Mouse (Mus musculus) lung, postnatal 36 days (tissue): ENCODE results near the gene Tm4sf20.

Experiments
- DNase-seq: peaks from one replicate; pipeline ENCODE4 v3.0.0; 2022; ENCODE audit warnings: mixed read lengths

Tm4sf20 gene

DNA sequence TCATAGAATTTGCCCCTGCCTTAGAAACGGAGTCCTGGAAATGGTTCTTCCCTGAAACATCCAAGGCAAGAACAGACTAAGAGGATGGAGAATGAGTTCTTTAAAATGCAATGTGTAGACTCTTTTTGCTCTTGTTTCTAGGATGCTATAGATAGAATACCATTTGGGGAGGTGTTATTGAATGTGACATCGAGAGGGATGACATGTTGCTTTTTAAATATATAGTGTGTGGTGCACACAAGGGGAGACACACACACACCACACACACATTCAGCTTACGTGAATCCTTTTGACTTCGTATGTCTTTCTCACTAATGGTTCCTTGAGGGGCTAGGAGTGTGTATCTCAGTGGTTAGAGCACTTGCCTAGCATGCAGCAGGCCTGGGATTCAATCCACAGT, 7.0 kb upstream of the Tm4sf20 start:
- DNase-seq = no peak

DNA sequence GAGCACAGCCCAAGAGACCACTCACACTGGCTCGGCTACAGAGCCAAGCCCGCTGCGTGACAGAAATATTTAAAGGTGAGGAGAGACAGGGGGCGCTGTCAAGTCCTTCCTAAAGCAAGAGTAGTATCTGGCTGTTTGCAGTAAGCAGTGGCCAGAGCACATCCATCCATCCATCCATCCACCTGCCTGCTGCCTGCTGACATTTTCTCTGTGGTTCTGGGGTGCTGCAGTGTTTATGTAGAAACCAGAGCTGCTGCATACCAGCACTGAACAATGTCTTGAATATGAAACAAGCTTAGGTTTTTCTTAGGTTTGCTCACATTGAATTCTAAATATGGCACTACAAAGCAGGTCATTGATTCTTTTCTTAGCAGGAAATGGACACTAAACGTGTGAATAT, 4.9 kb upstream of the Tm4sf20 start:
- no peak for DNase-seq

DNA sequence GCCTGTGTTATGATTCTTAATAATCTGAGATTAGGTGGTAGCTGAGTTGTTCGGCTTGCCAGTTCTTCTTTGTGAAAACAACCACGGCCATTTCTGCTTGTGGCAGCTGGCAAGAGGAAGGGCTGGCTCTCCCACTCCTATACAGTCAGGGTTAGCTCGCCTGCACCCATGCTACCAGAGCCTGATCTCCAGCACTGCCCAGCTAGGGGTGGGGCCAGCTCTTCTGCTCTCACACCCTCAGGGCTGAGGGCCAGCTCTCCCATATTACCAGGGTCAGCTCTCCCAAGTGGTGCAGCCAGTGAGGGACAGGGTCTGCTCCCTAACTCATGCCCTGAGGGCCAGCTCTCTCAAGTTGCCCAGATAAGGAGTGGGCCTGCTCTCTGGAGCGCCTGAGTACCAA, 4.2 kb upstream of the Tm4sf20 start:
- no peak for DNase-seq

DNA sequence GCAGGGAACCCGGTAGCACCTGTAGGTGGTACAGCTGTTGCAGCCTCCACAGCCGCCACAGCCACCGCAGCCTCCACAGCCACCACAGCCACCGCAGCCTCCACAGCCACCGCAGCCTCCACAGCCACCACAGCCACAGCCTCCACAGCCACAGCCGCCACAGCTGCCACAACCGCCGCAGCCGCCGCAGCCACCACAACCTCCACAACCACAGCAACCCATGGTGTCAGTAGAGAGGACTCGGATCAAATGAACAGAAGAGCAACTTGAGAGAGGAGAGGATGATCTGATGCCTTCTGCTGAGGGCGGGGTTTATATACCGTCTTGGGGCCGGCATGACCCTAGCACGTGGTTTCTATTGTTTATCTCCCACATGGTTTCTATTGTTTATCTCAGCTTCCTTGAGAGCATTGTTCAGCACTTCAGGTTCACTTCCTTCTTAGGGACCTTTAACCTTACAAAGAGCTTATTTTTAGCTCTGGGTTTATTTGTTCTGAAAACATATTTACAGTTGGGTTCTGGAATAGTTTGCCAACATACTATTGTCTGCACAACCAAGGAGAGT, 2.8 kb upstream of the Tm4sf20 start, which contains the start of gene Gm47791:
Gm47791 (minus strand) TSS at position 222 of the 565 bp plus-strand sequence.
- DNase-seq = no peak

DNA sequence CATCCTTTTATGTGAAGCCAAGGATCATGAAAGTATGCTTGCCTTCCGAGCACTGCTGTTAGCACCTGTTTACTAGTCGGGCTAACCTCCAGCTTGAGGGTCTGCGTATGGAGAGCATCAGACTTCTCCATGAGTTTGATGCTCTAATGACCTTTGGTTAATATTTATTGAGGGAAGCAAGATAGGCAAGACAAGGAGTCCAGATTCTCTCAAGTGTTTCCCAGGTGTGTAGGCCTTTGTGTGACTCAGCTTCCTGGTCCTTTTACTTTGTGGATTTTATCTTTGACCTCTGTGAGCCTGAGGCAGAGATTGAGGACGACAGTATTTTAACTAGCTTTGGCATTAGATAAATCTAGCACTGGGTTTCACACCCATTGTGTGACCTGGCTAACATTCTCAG, 1.6 kb downstream of the Tm4sf20 start:
- DNase-seq = no peak

DNA sequence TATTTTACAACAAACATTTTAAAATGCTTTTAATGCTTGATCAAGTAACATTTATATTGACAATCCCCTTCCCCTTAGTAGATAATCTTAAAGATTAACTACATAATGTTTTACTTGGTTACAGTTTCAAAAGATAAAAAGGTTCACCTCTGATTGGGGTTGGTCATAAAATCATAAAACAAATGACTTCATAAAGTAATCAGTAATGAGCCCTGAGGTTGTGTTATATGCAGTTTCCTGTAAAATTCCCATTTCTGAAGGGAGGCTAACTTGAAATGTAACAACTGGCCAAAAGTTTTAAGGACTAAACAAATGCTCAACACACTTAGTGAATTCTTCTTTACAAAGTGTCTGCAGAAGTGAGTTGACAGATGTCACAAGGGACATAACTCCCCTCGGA, 2.0 kb downstream of the Tm4sf20 start:
- no peak for DNase-seq

DNA sequence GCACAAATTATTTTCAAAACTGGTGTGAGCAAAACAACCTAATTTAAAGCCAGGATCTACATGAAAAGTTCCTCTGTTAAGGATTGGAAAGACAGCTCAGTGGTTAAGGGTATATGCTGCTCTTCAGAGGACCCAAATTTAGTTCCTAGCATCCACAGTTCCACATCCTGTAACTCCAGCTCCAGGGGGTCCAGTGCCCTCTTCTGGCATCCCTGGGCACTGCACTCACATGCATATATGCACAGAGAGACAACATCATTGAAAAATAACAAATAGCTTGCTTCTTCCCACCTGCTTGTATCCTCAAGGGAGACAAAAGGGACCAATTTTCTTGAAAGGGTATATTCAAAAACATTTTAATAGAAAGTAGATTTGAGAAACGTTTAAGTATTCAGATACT, 6.0 kb downstream of the Tm4sf20 start:
- DNase-seq = no peak

DNA sequence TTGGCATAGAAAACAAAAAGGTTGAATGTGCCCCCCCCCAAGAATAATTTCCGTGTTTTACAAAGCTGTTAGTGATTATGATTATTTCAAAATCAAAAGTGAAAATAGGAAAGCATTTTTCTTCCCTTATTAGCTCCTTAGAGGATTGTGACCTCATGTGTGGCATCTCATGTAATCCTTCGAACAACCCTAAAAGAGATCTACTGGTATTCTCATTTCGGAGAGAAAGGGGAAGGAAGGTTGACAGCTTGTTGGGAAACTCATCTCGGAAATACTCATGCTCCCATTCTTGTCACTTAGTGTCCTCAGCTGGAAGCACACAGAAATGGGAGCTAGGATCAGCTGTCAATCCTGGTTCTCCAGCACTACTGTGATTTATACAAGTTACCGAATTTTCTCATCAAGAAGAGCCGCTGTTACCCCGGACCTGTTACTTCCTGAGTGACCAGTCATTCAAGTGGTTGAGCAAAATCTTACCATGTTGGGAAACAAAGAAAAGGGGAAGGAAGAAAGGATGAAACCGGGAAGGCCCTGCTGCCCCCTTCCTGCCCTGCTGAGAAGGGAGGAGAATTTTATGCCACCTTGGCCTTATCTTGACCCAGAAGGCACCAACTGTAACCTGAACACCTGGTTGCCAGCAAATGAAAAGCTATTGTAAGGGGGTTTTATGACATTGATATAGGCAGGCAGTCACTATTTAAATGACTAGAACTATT, 6.6 kb downstream of the Tm4sf20 start:
- DNase-seq = no peak

DNA sequence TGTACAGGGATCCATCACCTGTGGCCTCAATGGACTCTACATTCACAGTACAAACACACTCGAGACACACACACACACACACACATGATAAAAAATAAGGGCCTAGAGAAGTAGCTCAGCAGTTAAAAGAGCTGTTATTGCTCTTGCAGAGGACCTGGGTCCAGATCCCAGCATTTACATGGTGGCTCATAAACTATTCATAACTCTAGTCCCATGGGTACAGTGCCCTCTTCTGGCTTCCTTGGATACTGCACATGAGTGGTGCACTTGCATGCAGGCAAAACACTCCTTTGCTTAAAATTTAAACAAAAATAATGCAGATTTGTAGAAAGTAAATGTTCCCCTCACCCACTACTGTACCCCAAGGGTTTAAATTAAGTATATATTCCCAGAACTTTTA, 8.7 kb downstream of the Tm4sf20 start:
- no peak for DNase-seq

DNA sequence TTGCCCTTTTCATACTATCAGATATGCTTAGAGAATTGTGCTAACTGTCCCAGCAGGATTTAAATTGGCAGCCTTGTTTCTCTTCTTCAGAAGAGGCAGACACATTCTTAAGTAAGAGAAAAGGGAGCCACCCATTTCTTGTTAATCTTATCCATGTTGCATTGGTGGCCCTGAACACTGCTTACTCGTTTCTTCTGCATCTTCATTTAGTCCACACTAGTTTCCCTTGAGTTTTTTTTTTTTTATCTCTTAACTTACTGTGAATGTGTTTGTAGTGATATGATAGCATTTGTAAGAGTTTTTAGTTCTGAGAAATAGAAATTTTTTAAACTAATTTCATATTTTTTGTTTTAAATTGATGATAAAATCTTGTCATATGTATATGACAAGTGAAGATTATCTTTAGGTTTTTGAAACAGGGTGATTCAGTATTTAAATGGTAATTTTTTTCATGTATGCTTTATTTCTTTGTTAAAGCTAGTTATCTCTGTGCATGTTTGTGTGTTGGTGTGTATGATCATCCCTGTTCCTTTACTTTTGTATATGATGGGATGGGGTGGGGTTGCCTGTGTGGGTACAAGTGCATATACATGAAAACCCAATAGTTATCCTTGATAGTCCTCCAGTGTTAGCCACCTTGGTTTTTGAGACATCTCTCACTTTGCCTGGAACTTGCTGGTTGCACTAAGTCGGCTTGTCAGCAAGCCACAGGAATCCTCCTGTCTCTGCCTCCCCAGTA, 20.4 kb downstream of the Tm4sf20 start:
- no peak for DNase-seq

DNA sequence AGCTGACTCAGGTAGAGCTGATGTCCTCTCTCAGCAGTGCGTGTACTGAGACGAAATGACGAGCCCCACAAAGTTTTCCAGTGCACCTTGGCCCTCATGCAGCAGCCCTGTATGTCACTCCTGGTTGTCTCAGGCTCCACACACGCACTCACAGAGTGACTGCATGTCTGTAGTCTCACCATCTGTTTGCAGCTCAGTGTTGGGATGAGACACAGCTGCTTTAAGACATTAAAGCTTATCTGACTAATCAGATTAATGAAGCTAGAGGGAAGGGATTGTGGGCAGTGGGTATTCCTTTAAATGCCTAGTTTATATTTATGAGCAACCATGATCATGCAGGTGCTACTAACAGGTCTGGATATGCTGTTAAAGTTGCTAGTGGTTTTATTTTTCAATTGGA, 21.9 kb downstream of the Tm4sf20 start:
- DNase-seq = no peak

DNA sequence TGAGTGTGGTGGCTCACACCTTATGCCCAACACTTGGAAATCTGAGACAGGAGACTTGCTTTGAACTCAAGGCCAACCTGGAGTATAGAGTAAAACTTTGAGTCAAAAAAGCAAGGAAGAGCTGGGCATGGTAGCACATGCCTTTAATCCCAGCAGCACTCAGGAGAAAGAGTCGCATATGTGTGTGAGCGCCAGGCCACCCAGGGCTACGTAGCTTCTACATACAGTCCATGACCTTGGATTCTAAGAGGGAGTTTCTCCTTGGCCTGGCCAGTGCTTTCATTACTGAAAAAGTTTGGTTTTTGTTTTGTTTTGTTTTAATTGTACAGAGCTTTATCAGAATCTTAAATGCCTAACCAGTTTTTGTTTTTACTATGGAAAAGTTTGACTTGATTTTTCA, 24.3 kb downstream of the Tm4sf20 start:
- DNase-seq = no peak

DNA sequence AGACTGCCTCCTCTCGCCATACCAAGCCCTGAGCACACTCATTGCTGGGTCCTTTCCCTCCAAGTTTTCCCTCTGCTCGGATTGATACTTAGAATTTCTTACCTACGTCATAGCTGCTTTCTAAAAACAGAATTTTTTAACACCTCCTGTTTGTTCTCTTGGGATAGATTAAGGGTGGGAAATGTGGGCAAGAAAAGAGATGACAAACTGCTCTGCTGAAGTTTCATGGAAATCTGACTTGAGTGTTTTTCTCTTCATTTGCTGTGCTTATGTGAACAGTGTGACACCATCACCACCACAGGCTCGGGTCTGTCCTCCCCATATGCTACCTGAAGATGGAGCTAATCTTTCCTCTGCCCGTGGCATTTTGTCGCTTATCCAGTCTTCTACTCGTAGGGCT, 26.7 kb downstream of the Tm4sf20 start:
- no peak for DNase-seq

DNA sequence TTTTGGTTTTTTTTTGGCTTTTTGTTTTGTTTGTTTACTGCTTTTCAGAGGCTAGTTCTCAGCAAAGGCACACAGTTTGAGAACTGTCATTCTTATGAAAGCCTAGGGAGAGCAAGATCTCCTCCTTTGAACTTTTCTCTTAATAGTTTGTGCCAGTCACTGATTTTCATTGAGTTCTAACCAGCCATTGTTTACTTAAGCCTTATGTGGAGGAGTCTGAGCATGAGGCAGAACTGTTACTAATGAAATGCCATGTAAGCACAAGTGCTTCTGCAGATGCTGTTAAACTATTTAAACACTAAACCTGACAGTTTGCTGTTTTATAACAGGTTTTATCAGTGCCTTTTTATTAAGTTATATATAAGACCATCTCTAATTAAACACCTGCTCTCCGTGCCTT, 30.2 kb downstream of the Tm4sf20 start:
- DNase-seq = no peak

DNA sequence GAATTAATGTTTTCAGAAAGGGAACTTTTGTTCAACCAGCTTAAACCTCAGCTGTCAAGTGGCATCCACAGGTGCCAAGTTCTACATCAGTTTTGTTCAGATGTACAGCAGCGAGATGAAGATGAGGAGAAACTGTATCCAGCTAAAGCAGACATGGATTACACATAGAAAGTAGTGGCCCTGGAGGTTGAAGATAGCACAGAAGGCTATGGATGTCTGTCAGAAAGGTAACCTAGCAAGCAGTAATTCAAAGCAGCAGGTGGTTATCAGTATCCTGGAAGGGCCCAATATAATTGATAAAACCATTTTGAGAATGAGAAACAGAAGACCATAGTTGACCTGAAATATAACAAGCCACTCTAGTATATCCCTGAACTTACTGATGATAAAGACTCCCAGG, 34.9 kb downstream of the Tm4sf20 start:
- no peak for DNase-seq

DNA sequence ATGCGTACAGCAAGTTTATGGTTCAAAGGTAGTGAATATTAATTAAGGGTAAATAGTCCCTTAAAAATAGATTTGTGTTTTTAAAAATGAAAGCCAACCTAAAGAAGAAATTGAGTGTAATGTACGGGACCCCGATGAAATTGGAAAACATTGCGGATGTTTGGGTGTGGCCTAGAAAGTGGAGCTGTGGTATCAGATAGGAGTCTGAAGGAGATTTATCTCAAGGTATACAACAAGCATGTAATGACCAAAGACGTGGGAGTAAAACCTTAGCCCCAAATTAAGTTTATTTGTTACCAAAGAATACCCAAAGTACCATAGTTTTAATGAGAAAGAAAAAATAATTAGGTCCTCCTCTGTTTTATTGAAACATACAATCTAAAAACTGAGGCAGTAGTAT, 41.8 kb downstream of the Tm4sf20 start:
- no peak for DNase-seq

DNA sequence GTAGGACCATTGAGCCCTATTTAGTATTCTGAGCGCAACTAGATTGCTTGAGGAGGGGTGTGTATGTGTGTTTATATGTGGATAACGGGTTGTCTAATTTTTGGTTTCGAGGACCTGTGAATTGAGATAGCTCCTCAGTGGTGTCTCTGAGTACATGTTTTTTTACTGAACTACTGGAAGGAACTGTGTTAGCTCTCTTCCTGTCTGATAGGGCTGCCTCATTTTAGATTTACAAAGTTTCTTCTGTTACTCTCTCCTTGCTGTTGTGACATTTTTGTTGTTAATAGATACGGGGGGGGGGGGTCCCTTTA, 42.4 kb downstream of the Tm4sf20 start:
- no peak for DNase-seq

DNA sequence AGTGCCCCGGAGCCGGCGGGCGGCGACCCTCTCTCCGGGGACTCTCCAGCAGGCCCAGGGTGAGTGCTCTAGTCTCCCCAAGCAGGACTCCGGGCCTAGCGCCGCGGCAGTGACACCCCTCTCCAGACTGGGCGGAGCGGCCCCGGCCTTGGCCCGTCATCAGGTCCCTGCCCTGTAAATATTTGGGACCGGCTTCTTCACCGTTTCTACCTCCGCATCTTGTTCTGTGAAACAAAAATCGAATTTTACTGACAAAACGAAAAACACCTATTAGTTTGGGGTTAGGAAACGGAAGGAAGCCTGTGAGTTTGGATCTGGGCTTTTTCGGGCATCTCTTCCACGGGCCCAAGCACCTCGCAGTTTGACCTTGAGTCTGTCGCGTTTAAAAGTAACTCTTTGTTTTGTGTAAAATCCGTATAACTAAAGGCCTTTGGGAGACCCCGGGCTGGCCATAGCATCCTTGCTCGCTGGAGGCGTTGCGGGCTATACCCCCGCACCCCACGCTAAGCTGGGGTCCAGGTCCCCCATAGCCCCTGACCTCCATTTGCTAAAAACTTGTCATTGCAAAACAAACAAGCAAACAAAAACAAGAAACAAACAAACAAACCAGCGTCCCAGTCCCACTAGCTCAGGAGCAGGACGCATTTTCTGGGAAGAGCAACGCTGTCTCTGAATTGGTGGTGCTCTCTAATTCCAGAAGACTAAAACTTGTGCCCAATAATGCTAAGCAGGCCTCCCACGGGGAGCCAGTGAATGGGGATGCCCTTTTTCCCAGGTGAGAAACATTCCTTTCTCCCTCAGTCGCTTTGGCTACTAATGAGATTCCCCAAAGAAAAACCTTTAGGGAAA, 43.0 kb downstream of the Tm4sf20 start:
- DNase-seq = no peak

DNA sequence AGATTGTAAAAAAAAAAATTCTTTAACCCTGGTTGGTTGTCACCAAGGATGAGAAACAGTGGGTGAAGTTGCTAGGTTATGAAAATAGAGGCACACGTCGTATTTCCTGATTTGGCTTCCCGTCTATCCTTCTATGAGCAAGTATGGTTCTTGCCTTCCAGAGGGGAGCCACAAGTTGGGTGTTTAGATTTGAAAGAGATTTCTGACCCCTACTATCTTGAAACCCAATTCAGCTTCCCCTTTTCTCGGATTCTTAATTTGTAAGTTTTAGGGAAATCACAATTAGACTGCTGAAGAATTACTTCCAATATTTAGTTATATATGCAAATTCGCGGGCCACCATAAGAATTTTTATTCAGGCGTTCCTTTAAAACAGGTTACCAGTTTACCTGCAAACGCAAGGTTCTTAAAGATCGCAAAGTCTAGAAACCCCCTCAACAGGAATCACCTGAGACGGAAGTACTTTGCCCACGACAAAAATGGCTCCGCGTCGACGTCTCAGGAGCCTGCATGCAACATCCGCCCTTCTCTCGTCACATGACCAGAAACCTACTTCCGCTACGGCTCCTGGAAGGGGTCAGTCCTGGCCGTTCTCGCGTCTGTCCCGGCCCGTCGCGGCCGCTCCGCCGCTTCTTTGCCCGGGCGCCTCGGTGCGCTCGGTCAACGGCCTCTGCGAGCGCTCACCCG, 43.8 kb downstream of the Tm4sf20 start, which contains the start of gene Mff:
Mff (plus strand) TSS at position 552 of the 687 bp plus-strand sequence.
- DNase-seq = peak; percentile 96

DNA sequence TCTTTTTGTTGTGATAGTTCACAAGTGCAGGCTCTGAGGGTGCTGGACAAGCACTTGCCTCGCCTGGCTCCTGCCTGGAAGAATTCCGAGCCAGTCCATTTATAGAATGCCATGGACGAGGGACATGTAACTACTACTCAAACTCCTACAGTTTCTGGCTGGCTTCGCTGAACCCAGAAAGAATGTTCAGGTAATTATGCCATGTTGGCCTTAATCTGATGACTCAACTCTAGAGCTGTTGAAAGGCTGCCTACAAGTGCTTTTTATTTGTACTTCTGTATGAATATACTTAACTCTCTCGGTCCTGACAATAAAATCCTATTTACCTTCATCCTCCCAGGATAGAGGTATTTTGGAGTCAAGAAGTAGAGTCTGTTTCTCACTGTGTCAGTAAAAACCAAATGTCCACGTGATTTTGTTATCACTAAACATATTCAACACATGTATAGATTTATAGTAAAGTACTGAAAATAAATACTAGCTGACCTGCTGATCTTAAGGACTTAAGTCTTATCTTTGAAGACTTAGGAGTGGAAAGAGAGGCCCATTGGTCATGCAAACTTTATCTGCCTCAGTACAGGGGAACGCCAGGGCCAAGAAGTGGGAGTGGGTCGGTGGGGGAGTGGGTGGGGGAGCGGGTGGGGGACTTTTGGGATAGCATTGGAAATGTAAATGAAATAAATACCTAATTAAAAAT, 50.3 kb downstream of the Tm4sf20 start:
- DNase-seq = peak; percentile 75
